Mouse (Mus musculus) liver, embryonic 16.5 days (tissue): ENCODE results near the gene Bmp4. TPM values are rescaled to one million over a fixed set of nuclear protein-coding genes. Genes with fewer than 3 reads are reported as not detected.
A peak's percentile ranks its signal among the peaks of the same experiment; 100 is the strongest.

Experiments
- ATAC-seq: fragments of 200-750 bp; cut with Nextera tagmentation; 2 replicates; pipeline ENCODE4 v1.8.0; 2017; ENCODE audit warnings: low read depth, mild to moderate bottlenecking, moderate number of reproducible peaks, moderate library complexity
- H3K27ac ChIP-seq: fragments of 300-500 bp; sonication (generic); 2 replicates; pipeline ENCODE4 v1.5.1; 2014; ENCODE audit warnings: mild to moderate bottlenecking, low read length
- H3K27me3 ChIP-seq: fragments of 300-500 bp; sonication (generic); 2 replicates; pipeline ENCODE4 v1.6.1; 2014; ENCODE audit warnings: low read depth, low read length, mixed read lengths; ENCODE audit not compliant: control insufficient read depth, insufficient read depth
- H3K36me3 ChIP-seq: fragments of 300-500 bp; sonication (generic); 2 replicates; pipeline ENCODE4 v1.6.1; 2014; ENCODE audit warnings: mild to moderate bottlenecking; ENCODE audit not compliant: control insufficient read depth, insufficient read depth
- H3K4me1 ChIP-seq: fragments of 300-500 bp; sonication (generic); 2 replicates; pipeline ENCODE4 v1.6.1; 2014; ENCODE audit warnings: low read depth, low read length, mixed read lengths; ENCODE audit not compliant: control insufficient read depth
- H3K4me2 ChIP-seq: fragments of 300-500 bp; sonication (generic); 2 replicates; pipeline ENCODE4 v1.6.1; 2014; ENCODE audit warnings: low read depth, low read length, mixed read lengths
- H3K4me3 ChIP-seq: fragments of 300-500 bp; sonication (generic); 2 replicates; pipeline ENCODE4 v1.5.1; 2014; ENCODE audit warnings: low read depth, mild to moderate bottlenecking, low read length
- H3K9ac ChIP-seq: fragments of 300-500 bp; sonication (generic); 2 replicates; pipeline ENCODE4 v1.6.1; 2014; ENCODE audit warnings: low read depth, low read length
- H3K9me3 ChIP-seq: fragments of 300-500 bp; sonication (generic); replicated peaks from 2 replicates; pipeline ENCODE4 v1.6.1; 2016; ENCODE audit warnings: low read length; ENCODE audit not compliant: control insufficient read depth
- WGBS: fragments of 180-500 bp; shearing (Covaris S2); extraction: QIAGEN DNeasy Blood & Tissue Kit; methylation state at CpG from one replicate; pipeline ENCODE4 v1.1.7; 2014; ENCODE audit not compliant: insufficient replicate concordance; 5-methylcytosine and 5-hydroxymethylcytosine counted together
- polyA plus RNA-seq: library from polyadenylated mRNA; unstranded; fragments of >200 nt; fragmentation: Nextera tagmentation; extraction: Ambion mirVana; gene quantifications from 2 replicates; pipeline ENCODE4 v1.2.1, GENCODE M21; 2015

Bmp4 gene
- polyA plus RNA-seq, result 1.1 and 1.8 TPM in 2 replicates

DNA sequence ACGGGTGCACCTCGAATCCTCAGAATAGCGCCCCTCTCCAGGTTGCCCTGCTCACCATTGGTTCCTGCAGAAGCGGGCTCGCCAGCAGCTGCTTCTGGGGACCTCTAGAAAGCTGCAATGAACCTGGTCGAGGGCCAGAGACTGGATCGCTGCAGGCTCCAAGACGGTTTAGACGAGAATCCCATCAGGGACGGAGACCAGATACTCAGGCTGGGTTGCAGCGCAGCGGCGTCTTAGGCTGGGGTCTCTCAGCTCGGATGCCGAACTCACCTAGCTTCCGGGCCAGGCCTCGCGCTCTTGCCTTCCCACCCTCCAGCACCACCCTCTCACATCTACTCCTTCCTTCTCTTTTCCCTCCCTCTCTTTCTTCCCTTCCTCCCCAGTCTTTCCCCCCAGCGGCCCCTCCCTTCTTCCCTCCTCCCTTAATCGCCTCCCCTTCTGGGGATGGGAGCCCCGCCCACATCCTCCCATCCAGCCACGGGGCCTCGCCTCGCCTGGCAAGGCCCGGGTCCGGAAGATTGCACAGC lies at the start of gene Bmp4:
Bmp4 (minus strand) TSS at position 421 of the 527 bp plus-strand sequence.
- H3K4me1 ChIP-seq, result no peaks in the 10 kb centered on the region; the same call in 1 of the 2 replicates
- peak within 1 kb of the TSS; percentile 8; the same call in 1 of the 2 replicates for H3K4me3 ChIP-seq
- peaks cover 71% of the 10 kb centered on the region for H3K27me3 ChIP-seq
- no peak within 1 kb of the TSS for H3K9ac ChIP-seq
- H3K9me3 ChIP-seq, result no peaks in the 10 kb centered on the region
- H3K36me3 ChIP-seq, result no peaks in the 10 kb centered on the region
- 3% methylated on average over 26 of the region's 26 CpGs for WGBS
- no peak within 1 kb of the TSS for H3K27ac ChIP-seq
- H3K4me2 ChIP-seq, result no peak within 1 kb of the TSS
- ATAC-seq, result no peak

DNA sequence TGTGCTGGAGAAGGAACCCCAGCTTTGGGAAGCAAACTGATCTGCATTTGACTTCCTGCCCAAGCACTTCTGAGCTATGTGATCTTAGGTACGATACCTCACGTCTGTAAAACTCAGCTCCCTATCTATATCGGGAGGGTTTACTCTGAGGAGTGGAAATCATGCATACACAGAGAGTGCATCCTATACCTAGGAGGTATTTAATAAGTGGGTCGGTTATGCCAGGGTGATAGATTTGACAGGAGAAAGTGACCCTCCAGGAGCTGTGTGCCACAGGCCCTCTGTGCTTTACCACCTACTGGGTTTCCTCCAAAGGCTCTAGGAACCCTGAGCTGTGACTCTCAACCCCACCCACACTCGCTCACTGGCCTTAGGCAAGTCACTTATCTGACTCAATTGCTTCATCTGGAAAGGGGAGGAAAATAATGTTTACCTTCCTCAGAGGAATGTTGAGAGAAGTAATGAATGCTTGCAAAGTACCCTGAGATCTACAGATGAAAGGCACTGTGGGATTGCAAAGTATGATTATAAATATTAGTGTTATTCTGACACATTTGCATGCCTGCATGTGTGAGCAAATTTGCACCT lies 49.1 kb upstream of the Bmp4 start:
- WGBS, result 62% methylated on average over 5 of the region's 5 CpGs
- H3K9ac ChIP-seq, result no peak overlapping the region
- no peak overlapping the region for H3K4me2 ChIP-seq
- no peaks in the 10 kb centered on the region for H3K36me3 ChIP-seq
- ATAC-seq, result no peak
- H3K4me3 ChIP-seq, result no peak overlapping the region
- no peaks in the 10 kb centered on the region for H3K9me3 ChIP-seq
- H3K27me3 ChIP-seq, result no peaks in the 10 kb centered on the region
- H3K4me1 ChIP-seq, result no peaks in the 10 kb centered on the region
- H3K27ac ChIP-seq, result no peak overlapping the region

GRCm38 (mm10) chr14:46436471-46437090 lies 46.1 kb upstream of the Bmp4 start:
- Histone ChIP-seq H3K36me3 (no peaks in the 10 kb centered on the region), H3K9me3 (no peaks in the 10 kb centered on the region), H3K4me1 (no peaks in the 10 kb centered on the region), H3K9ac (no peak overlapping the region), H3K4me3 (no peak overlapping the region), H3K27ac (no peak overlapping the region), H3K4me2 (no peak overlapping the region), H3K27me3 (no peaks in the 10 kb centered on the region)
- no peak for ATAC-seq
- WGBS, result 29% methylated on average over 9 of the region's 9 CpGs

GRCm38 (mm10) chr14:46430231-46430630 lies 39.8 kb upstream of the Bmp4 start:
- no peaks in the 10 kb centered on the region for H3K9me3 ChIP-seq
- H3K9ac ChIP-seq, result no peak overlapping the region
- H3K36me3 ChIP-seq, result no peaks in the 10 kb centered on the region
- 77% methylated on average over 5 of the region's 5 CpGs for WGBS
- no peak overlapping the region for H3K4me3 ChIP-seq
- ATAC-seq, result no peak
- no peaks in the 10 kb centered on the region for H3K27me3 ChIP-seq
- no peak overlapping the region for H3K4me2 ChIP-seq
- no peaks in the 10 kb centered on the region for H3K4me1 ChIP-seq
- H3K27ac ChIP-seq, result no peak overlapping the region

DNA sequence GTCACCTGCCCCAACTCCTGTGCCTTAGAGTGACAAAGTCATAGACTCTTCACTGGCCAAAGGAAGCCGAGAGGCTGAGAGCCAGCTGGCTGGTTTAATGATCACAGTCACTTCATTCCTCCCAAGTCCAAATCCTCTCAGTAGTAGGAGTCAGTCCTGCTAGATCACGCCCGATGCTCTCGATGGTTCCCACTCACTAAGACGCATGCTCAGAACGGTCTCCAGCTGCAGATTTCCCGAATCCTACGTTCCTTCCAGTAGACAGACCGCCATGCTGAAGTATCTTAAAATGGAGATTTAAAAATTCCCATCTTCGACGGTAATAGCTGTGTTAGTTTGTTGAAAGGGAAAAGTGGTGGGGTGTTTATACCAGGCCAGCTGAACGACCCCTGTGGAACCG lies 36.8 kb upstream of the Bmp4 start:
- H3K4me2 ChIP-seq, result no peak overlapping the region
- H3K9ac ChIP-seq, result no peak overlapping the region
- no peak overlapping the region for H3K27ac ChIP-seq
- no peak for ATAC-seq
- H3K27me3 ChIP-seq, result no peaks in the 10 kb centered on the region
- H3K9me3 ChIP-seq, result no peaks in the 10 kb centered on the region
- H3K4me3 ChIP-seq, result no peak overlapping the region
- WGBS, result 78% methylated on average over 13 of the region's 13 CpGs
- H3K36me3 ChIP-seq, result no peaks in the 10 kb centered on the region
- H3K4me1 ChIP-seq, result no peaks in the 10 kb centered on the region

- Histone ChIP-seq H3K9ac (no peak overlapping the region), H3K27ac (no peak overlapping the region), H3K4me2 (no peak overlapping the region), H3K4me1 (no peaks in the 10 kb centered on the region), H3K9me3 (no peaks in the 10 kb centered on the region), H3K36me3 (no peaks in the 10 kb centered on the region), H3K27me3 (no peaks in the 10 kb centered on the region), H3K4me3 (no peak overlapping the region)
- 58% methylated on average over 3 of the region's 3 CpGs for WGBS
- ATAC-seq, result no peak
Observed at GRCm38 (mm10) chr14:46421823-46422222, 31.4 kb upstream of the Bmp4 start.

- H3K9ac ChIP-seq, result no peak overlapping the region
- 59% methylated on average over 11 of the region's 11 CpGs for WGBS
- H3K36me3 ChIP-seq, result no peaks in the 10 kb centered on the region
- no peaks in the 10 kb centered on the region for H3K9me3 ChIP-seq
- H3K27me3 ChIP-seq, result no peaks in the 10 kb centered on the region
- H3K4me3 ChIP-seq, result no peak overlapping the region
- ATAC-seq, result no peak
- no peak overlapping the region for H3K4me2 ChIP-seq
- no peaks in the 10 kb centered on the region for H3K4me1 ChIP-seq
- no peak overlapping the region for H3K27ac ChIP-seq
Observed at GRCm38 (mm10) chr14:46419269-46419668, 28.8 kb upstream of the Bmp4 start.

DNA sequence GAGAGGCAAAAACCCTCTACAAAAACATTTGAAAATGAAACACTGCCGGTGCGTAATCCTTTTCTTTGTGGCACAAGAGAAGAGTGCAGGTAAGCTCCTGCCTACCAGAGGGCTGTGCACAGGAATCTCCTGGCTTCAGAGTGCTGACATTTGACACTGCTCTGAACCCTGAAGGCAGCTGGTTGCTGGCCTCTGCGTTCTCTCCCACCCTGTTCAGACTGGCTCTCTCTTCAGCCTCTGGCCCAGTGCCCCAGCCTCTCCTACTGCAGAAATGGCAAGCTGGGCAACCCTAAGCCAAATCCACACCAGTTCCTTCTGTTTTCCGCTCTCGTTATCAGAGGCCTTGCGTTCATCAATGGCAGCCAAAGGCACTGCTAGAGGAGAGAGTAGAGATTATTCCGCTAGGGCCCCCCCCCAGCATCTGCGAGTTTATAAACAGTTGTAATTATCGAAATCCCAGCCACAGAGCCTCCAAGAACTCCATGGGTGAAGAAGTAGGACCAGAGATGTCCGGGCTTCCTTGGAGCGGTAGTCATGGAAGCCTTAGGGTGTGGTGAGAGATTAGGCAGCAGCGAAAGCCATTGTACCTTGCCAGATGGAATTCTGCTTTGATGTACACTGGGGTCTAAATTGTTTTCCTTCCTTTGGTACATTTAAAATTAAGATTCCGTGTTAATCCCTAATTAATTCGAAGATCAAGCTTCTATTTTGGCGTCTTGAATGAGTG lies 28.1 kb upstream of the Bmp4 start:
- Histone ChIP-seq H3K4me2 (no peak overlapping the region), H3K36me3 (no peaks in the 10 kb centered on the region), H3K4me1 (no peaks in the 10 kb centered on the region), H3K9me3 (no peaks in the 10 kb centered on the region), H3K27ac (no peak overlapping the region), H3K4me3 (no peak overlapping the region), H3K9ac (no peak overlapping the region), H3K27me3 (no peaks in the 10 kb centered on the region)
- no peak for ATAC-seq
- WGBS, result 67% methylated on average over 15 of the region's 15 CpGs

DNA sequence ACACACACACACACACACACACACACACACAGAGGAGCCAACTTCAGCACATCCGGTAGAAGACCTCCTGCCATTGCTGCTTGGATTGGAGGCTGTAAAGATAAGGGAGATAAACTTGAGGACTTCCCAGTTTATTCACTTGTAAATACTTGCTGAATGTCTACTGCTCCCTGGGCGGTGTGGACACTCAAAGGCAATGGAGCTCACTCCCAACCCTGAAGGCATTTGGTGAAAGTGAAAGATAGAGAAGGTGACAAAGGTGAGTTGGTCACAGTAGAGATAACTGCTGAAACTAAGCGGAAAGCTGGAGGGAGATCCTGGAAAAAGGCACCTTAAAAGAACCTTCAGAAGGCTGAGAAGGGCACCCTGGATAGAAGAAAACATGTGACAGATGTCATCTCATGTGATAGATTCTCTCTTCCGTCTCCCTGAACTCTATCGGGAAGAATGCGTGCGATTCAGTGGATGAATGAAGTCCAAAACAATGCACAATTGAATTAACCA lies 22.1 kb upstream of the Bmp4 start:
- no peak for ATAC-seq
- WGBS, result 62% methylated on average over 7 of the region's 7 CpGs

More for the DNA sequence above, 22.1 kb upstream of the Bmp4 start:
- Histone ChIP-seq H3K9ac (no peak overlapping the region), H3K9me3 (no peaks in the 10 kb centered on the region), H3K36me3 (no peaks in the 10 kb centered on the region), H3K27me3 (no peaks in the 10 kb centered on the region), H3K4me3 (no peak overlapping the region), H3K4me2 (no peak overlapping the region), H3K4me1 (no peaks in the 10 kb centered on the region), H3K27ac (no peak overlapping the region)
